8 mouse cellular contexts compared by ENCODE assay signal in the genomic region with DNA sequence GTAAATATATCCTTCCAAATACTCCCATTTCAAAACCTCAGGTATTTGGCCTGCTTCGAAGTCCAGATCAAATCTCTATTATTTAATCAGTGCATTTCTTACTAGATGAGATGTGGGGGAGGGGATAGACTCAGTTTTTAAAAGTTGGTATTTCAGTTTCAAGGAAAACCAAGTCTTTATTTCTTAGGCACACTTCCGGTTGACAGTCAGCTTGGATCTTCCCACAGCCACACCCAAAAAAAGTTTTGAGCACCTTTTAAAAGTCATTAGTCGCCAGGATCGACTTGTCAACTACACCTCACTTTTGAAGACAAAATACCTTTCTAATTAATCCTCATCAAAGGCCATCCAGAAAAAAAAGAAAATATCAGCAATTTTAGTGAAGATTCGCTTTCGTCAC. TPM values are rescaled to one million over a fixed set of nuclear protein-coding genes. Genes with fewer than 3 reads are reported as not detected.
DNase-seq lines count a peak whose midpoint lies in the region; ATAC-seq lines count a peak whose summit lies in the region.

No protein-coding gene starts in this region.

- peaks cover 41% of the 10 kb centered on the region for H3K4me1 ChIP-seq in heart, embryonic 10.5 days
- H3K4me1 ChIP-seq in forebrain, embryonic 11.5 days (replicated peaks; ENCODE audit: control insufficient read depth, insufficient read depth, low read length) = peaks cover 5% of the 10 kb centered on the region; the same call in 1 of the 2 replicates
- peaks cover 48% of the 10 kb centered on the region for H3K4me1 ChIP-seq in liver, embryonic 12.5 days

- no peak overlapping the region; the same call in 1 of the 2 replicates for H3K9ac ChIP-seq in forebrain, embryonic 11.5 days (ENCODE audit: low read length)
- peak overlapping the region; percentile 96 for H3K9ac ChIP-seq in liver, embryonic 12.5 days

- intact Hi-C loops in heart, postnatal 36 days (cut with DNase I) = loop anchor here (5.0 to 10.0 kb wide), 3 partner anchors 181 to 1616 kb away; partner anchors contain the start of genes Lpin2 and Zbtb14

- H3K36me3 ChIP-seq in heart, embryonic 10.5 days = peaks cover 7% of the 10 kb centered on the region
- no peaks in the 10 kb centered on the region for H3K36me3 ChIP-seq in forebrain, embryonic 11.5 days (ENCODE audit: control insufficient read depth, insufficient read depth, low read length)
- peaks cover 20% of the 10 kb centered on the region for H3K36me3 ChIP-seq in liver, embryonic 12.5 days

- WGBS in heart, embryonic 10.5 days = 11% methylated on average over 6 of the region's 6 CpGs
- 17% methylated on average over 6 of the region's 6 CpGs for WGBS in forebrain, embryonic 11.5 days
- 7% methylated on average over 6 of the region's 6 CpGs for whole genome bisulfite sequencing in liver, embryonic 12.5 days (ENCODE audit: insufficient replicate concordance)

- no peaks in the 10 kb centered on the region for H3K27me3 ChIP-seq in heart, embryonic 10.5 days (ENCODE audit: insufficient read depth, poor library complexity, severe bottlenecking)
- no peaks in the 10 kb centered on the region for H3K27me3 ChIP-seq in forebrain, embryonic 11.5 days (ENCODE audit: control insufficient read depth, insufficient read depth, low read length)
- no peaks in the 10 kb centered on the region for H3K27me3 ChIP-seq in liver, embryonic 12.5 days (replicated peaks)

- H3K9me3 ChIP-seq in heart, embryonic 10.5 days = no peaks in the 10 kb centered on the region
- no peaks in the 10 kb centered on the region for H3K9me3 ChIP-seq in forebrain, embryonic 11.5 days (ENCODE audit: control insufficient read depth, low read length)
- H3K9me3 ChIP-seq in liver, embryonic 12.5 days (replicated peaks) = no peaks in the 10 kb centered on the region

- H3K27ac ChIP-seq in heart, embryonic 10.5 days = peak overlapping the region; percentile 100
- no peak overlapping the region for H3K27ac ChIP-seq in forebrain, embryonic 11.5 days (ENCODE audit: low read depth, low read length)
- peak overlapping the region; percentile 99 for H3K27ac ChIP-seq in liver, embryonic 12.5 days

- no peak for ATAC-seq in forebrain, embryonic 11.5 days (replicated peaks; ENCODE audit: low FRiP score)
- ATAC-seq in liver, embryonic 12.5 days = no peak
- ATAC-seq in CD4-positive, CD25-positive, alpha-beta regulatory T cell, adult 4 months = no peak

- H3K4me2 ChIP-seq in forebrain, embryonic 11.5 days (ENCODE audit: low read depth, low read length, severe bottlenecking) = peak overlapping the region; percentile 43
- H3K4me2 ChIP-seq in liver, embryonic 12.5 days = peak overlapping the region; percentile 75

- H3K4me3 ChIP-seq in heart, embryonic 10.5 days = peak overlapping the region; percentile 93
- H3K4me3 ChIP-seq in forebrain, embryonic 11.5 days (ENCODE audit: low read depth, low read length) = peak overlapping the region; percentile 89
- H3K4me3 ChIP-seq in liver, embryonic 12.5 days = peak overlapping the region; percentile 85

- DNase-seq in heart, embryonic 10.5 days (ENCODE audit: low spot score) = no peak
- DNase-seq in heart, postnatal 36 days = no peak
- DNase-seq in 416B (ENCODE audit: low read depth) = peak; percentile 37
- DNase-seq in forebrain, embryonic 11.5 days (ENCODE audit: low spot score) = no peak
- DNase-seq in Muller cell, postnatal 12 days (ENCODE audit: inconsistent ontology term) = no peak
- DNase-seq in layer of hippocampus, postnatal 14 days (ENCODE audit: low spot score in 2 of 2) = no peak

RNA-seq across cellular contexts. Expression of gene Myom1, which starts 1.4 kb away (rescaled TPM):
- polyA plus RNA-seq in heart, embryonic 10.5 days (2016; fragmentation: Nextera tagmentation; extraction: Ambion mirVana) = 109 and 198 TPM in 2 replicates
- 1,000 to 10,000 TPM; 1,078 to 1,194 TPM for total RNA-seq in heart, postnatal 36 days (2021)
- 2.8 and 4.0 TPM in 2 replicates for polyA plus RNA-seq in forebrain, embryonic 11.5 days (2014; fragmentation: Nextera tagmentation; extraction: Ambion mirVana)
- 3.5 and 3.9 TPM in 2 replicates for polyA plus RNA-seq in liver, embryonic 12.5 days (2016; fragmentation: Nextera tagmentation; extraction: Ambion mirVana)
- polyA plus RNA-seq in CD4-positive, CD25-positive, alpha-beta regulatory T cell, adult 4 months (2017; shearing (Covaris generic)) = 1 to 10 TPM in 1 of 2 experiments, under 1 TPM in 1; 0.28 to 1.6 TPM
- total RNA-seq in layer of hippocampus, postnatal 14 days (2021) = 1 to 10 TPM; 2.9 to 4.5 TPM

RNA-seq across cellular contexts. Expression of gene Myl12a, which starts 1.6 kb away (rescaled TPM):
- 742 and 776 TPM in 2 replicates for polyA plus RNA-seq in heart, embryonic 10.5 days (2016; fragmentation: Nextera tagmentation; extraction: Ambion mirVana)
- total RNA-seq in heart, postnatal 36 days (2021) = 1,000 to 10,000 TPM; 1,077 to 1,160 TPM
- 372 and 395 TPM in 2 replicates for polyA plus RNA-seq in forebrain, embryonic 11.5 days (2014; fragmentation: Nextera tagmentation; extraction: Ambion mirVana)
- 292 TPM in 2 replicates for polyA plus RNA-seq in liver, embryonic 12.5 days (2016; fragmentation: Nextera tagmentation; extraction: Ambion mirVana)
- 100 to 1,000 TPM; 601 to 659 TPM for polyA plus RNA-seq in CD4-positive, CD25-positive, alpha-beta regulatory T cell, adult 4 months (2017; shearing (Covaris generic))
- 10 to 100 TPM; 52.0 to 59.0 TPM for total RNA-seq in layer of hippocampus, postnatal 14 days (2021)

Comparison
In these comparisons a context has a peak if more than half of its experiments do, and no peak if none do; other contexts are left out.
1. RNA of gene Myom1, which starts 1.4 kb away (polyA plus RNA-seq): 109 to 198 TPM in heart, embryonic 10.5 days; 2.8 to 4.0 TPM in forebrain, embryonic 11.5 days, 3.5 to 3.9 TPM in liver, embryonic 12.5 days and 0.28 to 1.6 TPM in CD4-positive, CD25-positive, alpha-beta regulatory T cell, adult 4 months; every median in the first group is over 10 times any median in the second.
2. Peak in every context shown above with its lines, with median percentiles within 50 percentile points of each other: H3K4me3 ChIP-seq.